Mouse (Mus musculus) lung, embryonic 15.5 days (tissue): ENCODE results near the gene Dpep1. TPM values are rescaled to one million over a fixed set of nuclear protein-coding genes. Genes with fewer than 3 reads are reported as not detected.

Source experiments
- ATAC-seq: fragments of 200-750 bp; cut with Nextera tagmentation; 2 replicates; pipeline ENCODE4 v1.8.0; 2017; ENCODE audit warnings: moderate number of reproducible peaks, borderline replicate concordance; ENCODE audit not compliant: low FRiP score, low TSS enrichment; ENCODE audit errors: extremely low read depth
- H3K27ac ChIP-seq: fragments of 300-500 bp; sonication (generic); 2 replicates; pipeline ENCODE4 v1.5.1; 2015; ENCODE audit warnings: moderate library complexity, mild to moderate bottlenecking, inconsistent platforms
- H3K27me3 ChIP-seq: fragments of 300-500 bp; sonication (generic); 2 replicates; pipeline ENCODE4 v1.6.1; 2015; ENCODE audit warnings: inconsistent platforms
- H3K36me3 ChIP-seq: fragments of 300-500 bp; sonication (generic); 2 replicates; pipeline ENCODE4 v1.6.1; 2015; ENCODE audit warnings: inconsistent platforms
- H3K4me1 ChIP-seq: fragments of 300-500 bp; sonication (generic); 2 replicates; pipeline ENCODE4 v1.6.1; 2015; ENCODE audit warnings: inconsistent platforms
- H3K4me2 ChIP-seq: fragments of 300-500 bp; sonication (generic); 2 replicates; pipeline ENCODE4 v1.6.1; 2015; ENCODE audit warnings: inconsistent platforms, mild to moderate bottlenecking, moderate library complexity
- H3K4me3 ChIP-seq: fragments of 300-500 bp; sonication (generic); 2 replicates; pipeline ENCODE4 v1.5.1; 2015; ENCODE audit warnings: mild to moderate bottlenecking, inconsistent platforms
- H3K9ac ChIP-seq: fragments of 300-500 bp; sonication (generic); 2 replicates; pipeline ENCODE4 v1.6.1; 2015; ENCODE audit warnings: inconsistent platforms
- H3K9me3 ChIP-seq: fragments of 300-500 bp; sonication (generic); 2 replicates; pipeline ENCODE4 v1.6.1; 2016; ENCODE audit warnings: inconsistent platforms
- WGBS: fragments of 180-500 bp; shearing (Covaris S2); methylation state at CpG from one replicate; pipeline ENCODE4 v1.1.7; 2015; 5-methylcytosine and 5-hydroxymethylcytosine counted together
- polyA plus RNA-seq: library from polyadenylated mRNA; unstranded; fragments of >200 nt; fragmentation: Nextera tagmentation; extraction: Ambion mirVana; gene quantifications from 2 replicates; pipeline ENCODE4 v1.2.1, GENCODE M21; 2015

Dpep1 gene
- 4.5 and 6.1 TPM in 2 replicates for polyA plus RNA-seq

DNA sequence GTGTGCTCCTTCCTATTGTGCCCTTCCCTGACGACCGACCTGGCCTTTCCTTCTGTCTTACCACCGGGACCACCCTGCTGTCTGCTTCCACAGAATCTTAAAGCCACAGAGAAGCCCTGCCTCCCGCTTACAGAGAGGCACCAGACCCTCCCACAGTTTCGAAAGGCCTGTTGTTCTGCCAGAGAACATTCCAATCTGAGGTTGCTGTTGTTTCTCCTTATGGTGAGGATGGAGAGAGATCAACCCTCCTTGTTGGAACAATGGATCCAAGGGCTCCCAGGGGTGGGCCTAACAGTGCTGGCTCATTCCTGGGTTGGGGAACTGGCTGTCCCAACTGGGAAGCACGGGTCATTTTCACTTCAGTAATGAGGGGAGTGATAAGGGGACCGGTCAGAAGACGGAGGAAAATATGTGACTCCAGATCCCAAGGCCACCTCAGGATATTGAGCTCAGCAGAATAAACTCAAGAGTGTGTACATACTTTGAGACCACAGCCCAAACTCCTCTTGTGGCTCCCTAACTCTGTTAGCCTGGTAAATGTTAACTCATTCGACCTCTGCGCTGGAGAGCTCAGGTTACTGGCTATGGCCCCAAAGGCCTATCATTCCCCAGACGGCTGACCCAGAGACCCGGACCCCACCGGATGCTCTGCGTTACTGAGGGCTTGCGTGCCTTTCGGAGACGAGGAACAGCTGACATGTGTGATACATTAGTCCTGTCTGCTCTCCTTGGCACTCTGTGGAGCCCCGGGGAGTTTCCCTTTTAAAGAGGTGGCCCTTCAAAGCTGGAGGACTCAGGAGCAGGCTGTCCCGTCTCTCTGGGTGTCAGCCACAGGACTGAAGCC, at the start of gene Dpep1:
Dpep1 (plus strand) TSS at position 677 of the 844 bp plus-strand sequence.
- Histone ChIP-seq H3K4me1 (peaks cover 29% of the 10 kb centered on the region), H3K27me3 (no peaks in the 10 kb centered on the region), H3K9ac (no peak within 1 kb of the TSS), H3K4me3 (no peak within 1 kb of the TSS), H3K36me3 (no peaks in the 10 kb centered on the region), H3K4me2 (peak within 1 kb of the TSS; percentile 10; the same call in 1 of the 2 replicates), H3K9me3 (no peaks in the 10 kb centered on the region), H3K27ac (peak within 1 kb of the TSS; percentile 65)
- ATAC-seq: peak; percentile 61
- 10% methylated on average over 19 of the region's 19 CpGs for WGBS

DNA sequence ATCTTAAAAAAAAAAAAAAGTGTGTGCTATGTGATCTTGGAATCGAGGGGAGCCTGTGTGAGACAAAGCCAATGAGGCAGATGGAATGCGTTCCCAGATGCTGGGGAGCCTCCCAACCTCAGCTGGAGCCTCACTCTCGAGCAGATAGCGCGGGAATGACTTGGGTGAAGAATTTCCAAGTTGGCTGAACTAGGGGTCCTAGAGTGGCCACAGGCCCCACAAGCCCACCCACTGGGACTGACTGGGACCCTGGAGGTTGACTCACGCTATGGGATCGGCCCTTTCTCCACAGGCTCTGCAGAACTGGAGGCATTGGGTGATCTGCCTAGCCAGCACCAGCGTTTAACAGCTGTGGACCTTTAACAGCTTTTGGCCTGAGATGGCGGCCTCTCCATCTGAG, 49.8 kb upstream of the Dpep1 start:
- Histone ChIP-seq H3K36me3 (no peaks in the 10 kb centered on the region), H3K4me1 (peaks cover 29% of the 10 kb centered on the region), H3K9me3 (no peaks in the 10 kb centered on the region), H3K4me3 (no peak overlapping the region), H3K27me3 (no peaks in the 10 kb centered on the region), H3K9ac (no peak overlapping the region), H3K4me2 (no peak overlapping the region), H3K27ac (no peak overlapping the region)
- ATAC-seq: no peak
- WGBS: 64% methylated on average over 9 of the region's 9 CpGs

DNA sequence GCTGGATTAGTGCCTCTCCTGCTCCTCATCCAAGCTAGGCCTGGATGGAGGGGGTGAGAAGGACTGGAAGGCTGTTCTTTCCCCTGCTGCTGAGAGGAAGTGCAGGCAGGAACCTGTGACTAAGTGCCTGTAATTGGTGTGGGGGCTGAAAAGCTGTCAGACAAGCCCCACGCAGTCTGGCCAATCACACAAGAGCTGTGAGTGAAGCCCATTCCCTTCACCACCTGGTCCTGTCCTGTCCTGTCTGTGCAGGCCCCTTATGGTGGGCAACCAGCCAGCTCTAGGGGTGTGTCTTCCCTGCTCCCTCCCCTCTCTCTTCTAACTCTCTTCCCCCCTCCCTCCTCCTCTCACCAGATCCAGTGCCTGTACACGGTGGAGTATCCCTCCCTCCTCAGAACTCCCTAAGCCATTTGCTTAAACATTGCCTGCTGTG, 48.4 kb upstream of the Dpep1 start:
- peaks cover 35% of the 10 kb centered on the region for H3K4me1 ChIP-seq
- H3K27me3 ChIP-seq: no peaks in the 10 kb centered on the region
- H3K9me3 ChIP-seq: no peaks in the 10 kb centered on the region
- ATAC-seq: peak; percentile 55
- H3K4me2 ChIP-seq: no peak overlapping the region
- no peaks in the 10 kb centered on the region for H3K36me3 ChIP-seq
- H3K4me3 ChIP-seq: no peak overlapping the region
- no peak overlapping the region for H3K9ac ChIP-seq
- H3K27ac ChIP-seq: peak overlapping the region; percentile 67
- WGBS: 15% methylated on average over 2 of the region's 2 CpGs

DNA sequence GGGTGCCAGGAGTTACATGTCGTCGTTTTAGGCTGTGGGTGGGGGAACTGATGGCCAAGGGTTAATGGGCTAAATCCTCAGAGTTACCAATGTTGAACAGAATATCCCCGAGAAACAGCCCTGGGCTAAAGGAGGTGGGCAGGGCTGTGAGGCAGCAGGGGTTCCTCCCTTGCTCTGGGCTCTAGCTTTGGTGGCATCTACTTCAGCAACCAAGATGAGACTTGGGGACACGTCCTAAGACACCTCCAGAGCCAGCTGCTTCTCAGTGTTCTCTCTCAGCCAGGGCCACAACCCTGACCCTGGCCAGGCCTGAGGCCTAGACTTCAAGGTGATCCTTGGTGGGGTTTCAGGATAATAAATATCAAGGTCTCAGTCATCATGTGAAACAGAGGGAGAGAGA, 47.3 kb upstream of the Dpep1 start:
- H3K36me3 ChIP-seq: no peaks in the 10 kb centered on the region
- ATAC-seq: no peak
- 58% methylated on average over 4 of the region's 4 CpGs for WGBS

DNA sequence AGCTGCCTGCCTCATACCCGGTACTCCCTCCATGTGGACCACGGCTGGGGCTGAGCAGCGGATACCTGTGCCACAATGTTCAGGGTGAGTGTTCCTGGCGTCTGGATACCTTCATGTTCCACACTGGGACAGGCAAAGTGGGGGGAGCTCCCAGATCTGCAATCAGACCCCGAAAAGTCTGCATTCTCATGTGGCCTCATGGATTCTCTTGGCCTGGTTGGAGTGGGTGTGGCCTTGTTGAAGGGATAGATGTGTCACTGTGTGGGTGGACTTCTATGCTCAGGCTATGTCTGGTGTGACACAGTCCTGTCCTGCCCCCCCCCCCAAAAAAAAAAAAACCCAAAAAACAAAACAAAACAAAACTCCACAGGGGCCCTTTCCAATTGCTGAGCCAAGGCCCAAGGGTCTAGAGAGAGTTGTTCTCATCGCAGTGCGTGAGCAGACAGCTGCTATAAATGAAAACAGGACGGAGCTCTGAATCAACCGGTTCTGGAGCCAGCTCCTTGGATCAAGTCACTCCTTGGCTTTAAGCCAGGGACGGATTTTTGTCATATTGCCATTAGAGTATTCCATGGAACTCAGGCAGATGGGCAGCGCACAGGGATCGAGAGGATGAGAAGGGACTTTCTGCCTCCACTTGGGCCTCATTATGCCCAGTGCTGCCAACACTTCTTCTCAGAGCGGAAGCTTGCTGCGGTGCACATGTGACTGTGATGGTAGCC, 44.1 kb upstream of the Dpep1 start:
- H3K36me3 ChIP-seq: no peaks in the 10 kb centered on the region
- H3K27me3 ChIP-seq: no peaks in the 10 kb centered on the region
- peaks cover 36% of the 10 kb centered on the region for H3K4me1 ChIP-seq
- H3K27ac ChIP-seq: peak overlapping the region; percentile 92
- no peaks in the 10 kb centered on the region for H3K9me3 ChIP-seq
- 51% methylated on average over 14 of the region's 14 CpGs for WGBS
- H3K4me3 ChIP-seq: no peak overlapping the region
- H3K9ac ChIP-seq: no peak overlapping the region
- peak; percentile 78 for ATAC-seq
- H3K4me2 ChIP-seq: peak overlapping the region; percentile 4; the same call in 1 of the 2 replicates

More for the DNA sequence above, 47.3 kb upstream of the Dpep1 start:
- Histone ChIP-seq H3K4me2 (no peak overlapping the region), H3K27ac (no peak overlapping the region), H3K27me3 (no peaks in the 10 kb centered on the region), H3K9me3 (no peaks in the 10 kb centered on the region), H3K4me3 (no peak overlapping the region), H3K9ac (no peak overlapping the region), H3K4me1 (peaks cover 37% of the 10 kb centered on the region)

DNA sequence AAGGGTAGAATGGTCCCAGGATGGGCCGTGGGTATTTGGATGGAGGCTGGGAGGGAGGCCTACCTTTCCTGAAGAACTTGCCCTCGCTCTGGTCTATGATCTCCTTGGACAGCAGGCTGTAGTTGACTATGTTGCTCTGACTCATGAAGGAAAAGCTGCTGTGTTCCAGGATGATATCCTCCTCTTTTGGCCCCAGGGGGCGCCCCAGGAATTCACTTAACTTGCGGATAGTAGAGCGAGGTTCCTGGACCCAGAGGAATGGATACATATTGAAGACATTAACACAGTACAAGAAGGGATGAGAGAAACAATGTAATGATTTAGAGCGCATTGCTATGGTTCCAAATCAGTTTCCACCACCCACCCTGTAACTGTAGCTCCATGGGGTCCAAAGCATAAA, 40.8 kb upstream of the Dpep1 start:
- 49% methylated on average over 6 of the region's 6 CpGs for WGBS

DNA sequence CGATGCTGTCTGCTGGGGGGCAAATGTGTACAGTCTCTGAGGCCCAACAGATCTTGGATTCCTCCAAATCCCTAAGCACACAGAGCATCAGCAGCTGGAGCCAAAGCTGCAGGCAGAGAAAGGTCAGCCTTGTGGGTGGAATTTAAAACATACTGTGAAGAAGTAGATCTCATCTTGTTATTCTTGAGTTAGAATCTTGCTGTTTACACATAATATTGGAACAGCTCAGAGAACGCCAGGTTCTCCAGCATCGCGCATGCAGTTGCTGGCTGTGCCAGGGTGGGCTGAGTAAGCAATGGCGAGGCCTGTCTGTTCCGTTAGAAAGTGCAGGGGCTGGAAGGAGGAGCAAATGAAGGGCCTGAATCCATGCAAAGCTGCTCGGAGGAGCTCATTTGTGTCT, 39.7 kb upstream of the Dpep1 start:
- no peaks in the 10 kb centered on the region for H3K36me3 ChIP-seq
- WGBS: 42% methylated on average over 7 of the region's 7 CpGs
- H3K9ac ChIP-seq: no peak overlapping the region
- no peaks in the 10 kb centered on the region for H3K9me3 ChIP-seq
- peak overlapping the region; percentile 77 for H3K27ac ChIP-seq
- H3K4me2 ChIP-seq: no peak overlapping the region
- no peak overlapping the region for H3K4me3 ChIP-seq
- peaks cover 27% of the 10 kb centered on the region for H3K4me1 ChIP-seq
- ATAC-seq: no peak
- no peaks in the 10 kb centered on the region for H3K27me3 ChIP-seq

More for the DNA sequence above, 40.8 kb upstream of the Dpep1 start:
- H3K27ac ChIP-seq: no peak overlapping the region
- ATAC-seq: no peak
- H3K4me2 ChIP-seq: no peak overlapping the region
- H3K4me1 ChIP-seq: peaks cover 23% of the 10 kb centered on the region; the same call in 1 of the 2 replicates
- no peaks in the 10 kb centered on the region for H3K9me3 ChIP-seq
- no peak overlapping the region for H3K9ac ChIP-seq
- no peaks in the 10 kb centered on the region for H3K27me3 ChIP-seq
- H3K36me3 ChIP-seq: no peaks in the 10 kb centered on the region
- no peak overlapping the region for H3K4me3 ChIP-seq

DNA sequence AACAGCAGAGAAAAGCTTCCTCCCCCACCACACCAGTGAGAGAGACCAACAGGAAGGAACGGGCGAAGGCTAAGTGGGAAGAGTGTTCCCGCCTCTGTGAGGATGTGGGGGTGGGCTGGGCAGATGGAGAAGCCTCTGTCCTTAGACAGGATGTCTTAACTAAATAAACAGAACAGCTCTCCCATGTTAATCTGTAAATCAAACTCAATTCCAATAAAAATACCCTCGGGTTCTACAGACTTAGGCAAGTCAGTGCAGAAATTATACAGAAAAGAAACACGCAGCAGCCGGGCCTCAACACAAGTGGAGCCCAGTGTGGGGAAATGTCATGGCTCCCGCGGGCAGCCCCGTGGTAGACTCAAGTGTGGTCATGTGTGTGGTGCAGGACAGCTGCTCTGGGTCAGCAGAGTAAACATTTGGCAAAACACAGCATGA, 35.3 kb upstream of the Dpep1 start:
- H3K4me3 ChIP-seq: no peak overlapping the region
- H3K27me3 ChIP-seq: no peaks in the 10 kb centered on the region
- H3K4me2 ChIP-seq: no peak overlapping the region
- no peaks in the 10 kb centered on the region for H3K36me3 ChIP-seq
- WGBS: 29% methylated on average over 9 of the region's 9 CpGs
- peaks cover 19% of the 10 kb centered on the region for H3K4me1 ChIP-seq
- peak overlapping the region; percentile 82 for H3K27ac ChIP-seq
- H3K9ac ChIP-seq: no peak overlapping the region
- no peaks in the 10 kb centered on the region for H3K9me3 ChIP-seq
- ATAC-seq: peak; percentile 65

DNA sequence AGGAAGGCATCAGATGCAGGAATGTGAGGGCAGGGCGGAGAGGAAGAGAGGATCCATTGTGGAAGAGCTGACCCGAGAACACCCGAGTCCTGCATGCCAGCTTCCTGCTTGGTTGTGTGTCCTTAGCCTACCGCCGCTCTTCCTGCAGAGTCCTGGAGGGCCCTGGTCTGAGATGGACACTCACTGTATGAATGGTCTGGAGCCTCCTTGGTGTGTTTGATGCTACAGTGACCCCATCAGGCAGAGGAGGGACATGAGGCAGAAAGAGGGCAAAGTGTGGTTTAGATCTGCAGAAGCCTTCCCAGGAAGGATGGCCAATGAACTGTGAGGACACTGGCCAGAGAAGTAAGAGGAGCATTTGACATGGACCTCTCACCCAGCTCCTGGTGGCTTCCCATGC, 30.9 kb upstream of the Dpep1 start:
- no peaks in the 10 kb centered on the region for H3K9me3 ChIP-seq
- no peak overlapping the region for H3K27ac ChIP-seq
- WGBS: 73% methylated on average over 5 of the region's 5 CpGs
- H3K4me1 ChIP-seq: peaks cover 34% of the 10 kb centered on the region
- no peaks in the 10 kb centered on the region for H3K36me3 ChIP-seq
- ATAC-seq: no peak
- H3K27me3 ChIP-seq: no peaks in the 10 kb centered on the region
- no peak overlapping the region for H3K4me3 ChIP-seq
- H3K9ac ChIP-seq: no peak overlapping the region
- no peak overlapping the region for H3K4me2 ChIP-seq

DNA sequence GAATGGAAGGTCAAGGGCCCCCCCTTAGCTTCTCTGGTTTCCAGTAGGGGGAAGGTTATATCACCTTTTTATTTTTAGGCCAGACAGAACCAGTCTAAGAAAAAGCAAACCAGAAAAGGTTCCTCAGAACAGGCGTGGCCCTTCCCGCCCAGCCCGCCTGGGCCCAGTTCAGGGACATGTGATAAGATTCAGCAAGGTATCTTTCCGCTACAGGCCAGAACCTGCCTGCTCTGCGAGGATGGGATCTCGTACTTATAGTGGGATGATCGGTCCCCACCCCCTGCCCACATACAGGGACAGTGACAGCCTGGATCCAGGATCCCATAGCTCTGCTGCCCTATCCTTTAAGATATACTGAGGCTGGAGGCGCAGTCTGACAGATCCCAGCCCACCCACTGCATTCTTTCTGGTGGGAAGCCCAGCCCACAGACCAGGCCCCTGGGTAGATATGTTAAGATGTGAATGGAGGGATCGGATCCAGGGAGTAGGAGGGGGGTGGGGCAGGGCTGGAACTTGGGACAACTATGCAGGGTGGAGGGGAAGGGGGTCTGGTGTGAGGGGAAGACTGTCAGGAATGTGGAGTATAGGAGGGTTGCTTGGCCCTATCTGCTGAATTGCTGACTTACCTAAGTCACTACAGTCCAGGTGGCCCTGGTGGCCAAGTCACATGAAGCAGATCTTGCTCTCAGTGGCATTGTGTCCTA, 29.8 kb upstream of the Dpep1 start:
- ATAC-seq: no peak
- 72% methylated on average over 9 of the region's 9 CpGs for WGBS
- H3K4me3 ChIP-seq: no peak overlapping the region
- H3K27ac ChIP-seq: no peak overlapping the region
- no peaks in the 10 kb centered on the region for H3K36me3 ChIP-seq
- H3K9me3 ChIP-seq: no peaks in the 10 kb centered on the region
- H3K27me3 ChIP-seq: no peaks in the 10 kb centered on the region
- H3K4me2 ChIP-seq: no peak overlapping the region
- H3K9ac ChIP-seq: no peak overlapping the region
- peaks cover 25% of the 10 kb centered on the region for H3K4me1 ChIP-seq

DNA sequence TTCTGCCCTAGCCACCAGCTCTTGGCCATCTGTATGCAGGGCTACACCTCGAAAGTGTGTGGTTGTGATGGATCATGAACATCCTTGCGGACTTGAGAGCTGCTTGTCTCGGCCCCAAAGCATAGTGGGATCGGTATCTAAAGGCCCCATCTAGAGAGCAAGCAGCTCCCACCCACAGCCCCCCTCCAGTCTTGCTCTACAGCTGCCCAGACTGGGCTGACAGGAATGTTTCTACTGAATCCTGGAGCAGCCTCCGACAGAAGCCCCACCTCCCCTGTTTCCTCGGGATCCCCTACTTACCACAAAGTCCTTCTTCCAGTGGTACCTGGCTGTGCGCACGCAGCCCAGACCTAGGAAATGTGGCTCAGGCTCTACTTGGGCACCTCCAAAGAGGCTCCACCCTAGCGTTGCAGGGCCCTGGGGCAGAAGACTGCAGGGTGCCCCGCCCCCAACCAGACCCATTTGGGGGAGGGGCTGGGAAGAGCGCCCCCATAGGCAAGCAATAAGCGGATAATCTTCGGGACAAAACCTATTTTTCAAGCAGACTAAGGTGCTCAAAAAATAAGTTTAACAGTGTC, 28.1 kb upstream of the Dpep1 start, which contains the start of gene Sult5a1:
Sult5a1 (minus strand) TSS at position 428 of the 578 bp plus-strand sequence.
- Histone ChIP-seq H3K36me3 (no peaks in the 10 kb centered on the region), H3K27me3 (no peaks in the 10 kb centered on the region), H3K4me2 (peak within 1 kb of the TSS; percentile 51), H3K27ac (peak within 1 kb of the TSS; percentile 16; the same call in 1 of the 2 replicates), H3K9ac (0 out of 2 replicates have a peak within 1 kb of the TSS, but pooled peaks have one; percentile 14), H3K4me3 (peak within 1 kb of the TSS; percentile 30), H3K4me1 (peaks cover 23% of the 10 kb centered on the region), H3K9me3 (no peaks in the 10 kb centered on the region)
- WGBS: 21% methylated on average over 13 of the region's 13 CpGs
- ATAC-seq: peak; percentile 32; the same call in 1 of the 2 replicates
